Mouse (Mus musculus) stomach, embryonic 15.5 days (tissue): ENCODE measurements around the gene Ifngr2. TPM values are rescaled to one million over a fixed set of nuclear protein-coding genes. Genes with fewer than 3 reads are reported as not detected.

Experiments
- microRNA-seq: library from miRNA; unstranded; fragments of <30 nt; microRNA quantifications from one replicate; pipeline ENCODE4, GENCODE M21; 2016
- polyA plus RNA-seq: library from polyadenylated mRNA; unstranded; fragments of >200 nt; fragmentation: Nextera tagmentation; extraction: Ambion mirVana; gene quantifications from 2 replicates; pipeline ENCODE4 v1.2.1, GENCODE M21; 2015

Ifngr2 gene
- polyA plus RNA-seq, 1 experiment from 2014 or later = 49.3 TPM

Small RNAs within 50 kb of the gene (microRNA-seq; reads per million reads assigned to microRNA genes)
- gene Mir6367 = not detected

Other genes with a start within 250 kb of the Ifngr2 start
- gene Ifnar2, start 174.3 kb upstream of the Ifngr2 start, polyA plus RNA-seq = 49.4 and 60.4 TPM in 2 replicates
- gene Gm21970, start 155.4 kb upstream of the Ifngr2 start, polyA plus RNA-seq = not detected in 2 replicates
- 45.5 and 53.4 TPM in 2 replicates for gene Il10rb, start 140.9 kb upstream of the Ifngr2 start, polyA plus RNA-seq
- gene Ifnar1, start 61.8 kb upstream of the Ifngr2 start, polyA plus RNA-seq = 48.8 and 49.4 TPM in 2 replicates
- gene Tmem50b, start 50.7 kb downstream of the Ifngr2 start, polyA plus RNA-seq = 40.6 and 46.7 TPM in 2 replicates
- 2.9 and 3.3 TPM in 2 replicates for gene Dnajc28, start 72.0 kb downstream of the Ifngr2 start, polyA plus RNA-seq
- gene Gart, start 99.9 kb downstream of the Ifngr2 start, polyA plus RNA-seq = 107 and 115 TPM in 2 replicates
- 108 and 114 TPM in 2 replicates for gene Son, start 100.4 kb downstream of the Ifngr2 start, polyA plus RNA-seq
- 20.5 and 21.1 TPM in 2 replicates for gene Donson, start 141.7 kb downstream of the Ifngr2 start, polyA plus RNA-seq
- 67.6 and 71.6 TPM in 2 replicates for gene Cryzl1, start 181.9 kb downstream of the Ifngr2 start, polyA plus RNA-seq
- 19.4 and 21.7 TPM in 2 replicates for gene Itsn1, start 182.2 kb downstream of the Ifngr2 start, polyA plus RNA-seq